Mouse (Mus musculus) olfactory bulb, adult 2 months (tissue): ENCODE measurements around the gene Med16.

Source experiments
- CTCF ChIP-seq: fragments of 200-500 bp; IDR thresholded peaks from 2 replicates; pipeline ENCODE4 v1.5.1; 2012; ENCODE audit warnings: low read depth, mild to moderate bottlenecking, low read length, moderate library complexity; ENCODE audit not compliant: insufficient read depth
- POLR2A ChIP-seq: fragments of 200-500 bp; IDR thresholded peaks from 2 replicates; pipeline ENCODE4 v1.6.1; 2012; ENCODE audit warnings: mild to moderate bottlenecking, low read depth, low read length, moderate library complexity; ENCODE audit not compliant: insufficient read depth

- TF ChIP-seq CTCF (no peak), POLR2A (no peak)
These were observed 22.1 kb upstream of the Med16 start for GRCm38 (mm10) chr10:79930826-79931186.
